Mouse (Mus musculus): Measurements from ENCODE around the gene Opn1mw.
"Not testable (repeated sequence)": the region's sequence is repeated elsewhere in the genome, so short reads cannot be mapped to it uniquely, and the experiment has no call there.

Gene Opn1mw

GRCm38 (mm10) chrX:74127164-74127563, at the start of gene Opn1mw:
Opn1mw (plus strand) TSS chrX:74127464.
- in situ Hi-C loops (cut with MboI; ENCODE audit: unreplicated experiment in 2 of 2) = loop anchor here in 1 of 2 experiments (5.0 kb wide), 1 partner anchor 115 kb away; no protein-coding TSS in a partner anchor

- in situ Hi-C loops (cut with MboI; ENCODE audit: unreplicated experiment in 2 of 2) = no loop called here
Observed at GRCm38 (mm10) chrX:74084276-74084837, 42.9 kb upstream of the Opn1mw start.

GRCm38 (mm10) chrX:74084946-74085498, 42.2 kb upstream of the Opn1mw start:
- in situ Hi-C loops (cut with MboI; ENCODE audit: unreplicated experiment in 2 of 2) = no loop called here

- in situ Hi-C loops (cut with MboI; ENCODE audit: unreplicated experiment in 2 of 2) = no loop called here
Observed at GRCm38 (mm10) chrX:74085601-74086038, 41.6 kb upstream of the Opn1mw start.

GRCm38 (mm10) chrX:74095130-74095529, 32.1 kb upstream of the Opn1mw start:
- in situ Hi-C loops (cut with MboI; ENCODE audit: unreplicated experiment in 2 of 2) = no loop called here

GRCm38 (mm10) chrX:74103457-74104188, 23.6 kb upstream of the Opn1mw start:
- in situ Hi-C loops (cut with MboI; ENCODE audit: unreplicated experiment in 2 of 2) = no loop called here

GRCm38 (mm10) chrX:74105916-74106315, 21.3 kb upstream of the Opn1mw start:
- in situ Hi-C loops (cut with MboI; ENCODE audit: unreplicated experiment in 2 of 2) = no loop called here

GRCm38 (mm10) chrX:74108747-74109146, 18.5 kb upstream of the Opn1mw start:
- in situ Hi-C loops (cut with MboI; ENCODE audit: unreplicated experiment in 2 of 2) = no loop called here

GRCm38 (mm10) chrX:74114036-74114435, 13.2 kb upstream of the Opn1mw start:
- in situ Hi-C loops (cut with MboI; ENCODE audit: unreplicated experiment in 2 of 2) = loop anchor here in 1 of 2 experiments (10.0 kb wide), 1 partner anchor 149 kb away; the partner anchor contains the start of gene Hcfc1

GRCm38 (mm10) chrX:74115511-74115910, 11.8 kb upstream of the Opn1mw start:
- in situ Hi-C loops (cut with MboI; ENCODE audit: unreplicated experiment in 2 of 2) = loop anchor here (5.0 to 10.0 kb wide), 2 partner anchors 151 to 297 kb away; partner anchors contain the start of gene Hcfc1 (in 1 of the 2)

GRCm38 (mm10) chrX:74124975-74125374, 2.3 kb upstream of the Opn1mw start:
- in situ Hi-C loops (cut with MboI; ENCODE audit: unreplicated experiment in 2 of 2) = loop anchor here (5.0 kb wide), 2 partner anchors 117 to 287 kb away; no protein-coding TSS in a partner anchor

- in situ Hi-C loops (cut with MboI; ENCODE audit: unreplicated experiment in 2 of 2) = not testable (repeated sequence)
Observed at GRCm38 (mm10) chrX:74135263-74135662, 8.0 kb downstream of the Opn1mw start, which contains the start of gene Mecp2. Mecp2 (minus strand) TSS chrX:74135363.

- in situ Hi-C loops (cut with MboI; ENCODE audit: unreplicated experiment in 2 of 2) = no loop called here
Observed at GRCm38 (mm10) chrX:74167738-74168137, 40.5 kb downstream of the Opn1mw start, which contains the start of gene Tex28. Tex28 (minus strand) TSS chrX:74167838.

- in situ Hi-C loops (cut with MboI; ENCODE audit: unreplicated experiment in 2 of 2) = no loop called here
Observed at GRCm38 (mm10) chrX:74176959-74177358, 49.7 kb downstream of the Opn1mw start, which contains the start of gene Tktl1. Tktl1 (plus strand) TSS chrX:74177259.
